Mouse (Mus musculus) midbrain, embryonic 16.5 days (tissue): Measurements from ENCODE around the gene Grin2d. TPM values are rescaled to one million over a fixed set of nuclear protein-coding genes. Genes with fewer than 3 reads are reported as not detected.
A peak's percentile ranks its signal among the peaks of the same experiment; 100 is the strongest.

ENCODE experiments used
- ATAC-seq: fragments of 200-750 bp; cut with Nextera tagmentation; 2 replicates; pipeline ENCODE4 v1.8.0; 2017; ENCODE audit warnings: moderate TSS enrichment
- H3K27ac ChIP-seq: fragments of 300-500 bp; sonication (generic); 2 replicates; pipeline ENCODE4 v1.5.1; 2014; ENCODE audit warnings: mild to moderate bottlenecking, low read length, mixed read lengths
- H3K27me3 ChIP-seq: fragments of 300-500 bp; sonication (generic); 2 replicates; pipeline ENCODE4 v1.6.1; 2014; ENCODE audit warnings: low read depth, low read length, mixed read lengths; ENCODE audit not compliant: control insufficient read depth, insufficient read depth
- H3K36me3 ChIP-seq: fragments of 300-500 bp; sonication (generic); 2 replicates; pipeline ENCODE4 v1.6.1; 2014; ENCODE audit warnings: mild to moderate bottlenecking, low read length, moderate library complexity, mixed read lengths; ENCODE audit not compliant: control insufficient read depth, insufficient read depth
- H3K4me1 ChIP-seq: fragments of 300-500 bp; sonication (generic); 2 replicates; pipeline ENCODE4 v1.6.1; 2014; ENCODE audit warnings: mild to moderate bottlenecking, low read length, mixed read lengths; ENCODE audit not compliant: control insufficient read depth, insufficient read depth
- H3K4me2 ChIP-seq: fragments of 300-500 bp; sonication (generic); 2 replicates; pipeline ENCODE4 v1.6.1; 2014; ENCODE audit warnings: mild to moderate bottlenecking, low read length, mixed read lengths
- H3K4me3 ChIP-seq: fragments of 300-500 bp; sonication (generic); 2 replicates; pipeline ENCODE4 v1.5.1; 2014; ENCODE audit warnings: low read depth, mild to moderate bottlenecking, low read length, moderate library complexity, mixed read lengths
- H3K9ac ChIP-seq: fragments of 300-500 bp; sonication (generic); 2 replicates; pipeline ENCODE4 v1.6.1; 2014; ENCODE audit warnings: low read depth, low read length, mixed read lengths
- H3K9me3 ChIP-seq: fragments of 300-500 bp; sonication (generic); replicated peaks from 2 replicates; pipeline ENCODE4 v1.6.1; 2014; ENCODE audit warnings: mild to moderate bottlenecking, low read length, mixed read lengths; ENCODE audit not compliant: control insufficient read depth, poor library complexity, severe bottlenecking
- WGBS: fragments of 180-500 bp; shearing (Covaris S2); extraction: QIAGEN DNeasy Blood & Tissue Kit; methylation state at CpG from one replicate; pipeline ENCODE4 v1.1.7; 2014; 5-methylcytosine and 5-hydroxymethylcytosine counted together
- polyA plus RNA-seq: library from polyadenylated mRNA; unstranded; fragments of >200 nt; fragmentation: Nextera tagmentation; extraction: Ambion mirVana; gene quantifications from 2 replicates; pipeline ENCODE4 v1.2.1, GENCODE M21; 2015

Gene Grin2d
- polyA plus RNA-seq, 1 experiment from 2014 or later = 4.8 TPM

DNA sequence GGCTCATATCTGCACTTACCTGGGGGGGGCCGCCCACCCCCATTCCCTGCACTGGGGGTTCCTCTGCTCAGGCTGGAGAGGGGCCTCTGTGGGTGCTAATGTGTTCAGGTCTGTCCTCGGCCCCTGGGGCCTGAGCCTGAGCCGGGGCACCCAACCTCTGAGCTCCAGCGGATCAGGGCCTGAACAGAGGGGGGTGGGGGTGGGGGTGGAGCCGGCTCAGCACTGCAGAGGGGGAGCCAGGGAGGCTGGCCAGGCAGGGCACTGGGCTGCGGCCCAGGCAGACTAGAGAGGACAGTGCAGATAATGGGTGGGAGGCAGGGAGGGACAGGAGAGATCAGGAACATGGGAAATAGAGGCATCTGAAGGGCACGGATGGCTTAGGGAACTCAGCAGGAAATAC is 53.6 kb downstream of the Grin2d start, which contains the start of gene Kcnj14:
Gene Kcnj14 (minus strand): TSS at position 185 of the 400 bp plus-strand sequence.
- no peak within 1 kb of the TSS for H3K4me3 ChIP-seq
- H3K9me3 ChIP-seq = no peaks in the 10 kb centered on the region
- no peak within 1 kb of the TSS for H3K27ac ChIP-seq
- ATAC-seq = no peak
- H3K36me3 ChIP-seq = peaks cover 22% of the 10 kb centered on the region
- peaks cover under 1% of the 10 kb centered on the region; the same call in 1 of the 2 replicates for H3K4me1 ChIP-seq
- WGBS = 65% methylated on average over 7 of the region's 7 CpGs
- H3K4me2 ChIP-seq = no peak within 1 kb of the TSS
- H3K27me3 ChIP-seq = no peaks in the 10 kb centered on the region
- no peak within 1 kb of the TSS for H3K9ac ChIP-seq

DNA sequence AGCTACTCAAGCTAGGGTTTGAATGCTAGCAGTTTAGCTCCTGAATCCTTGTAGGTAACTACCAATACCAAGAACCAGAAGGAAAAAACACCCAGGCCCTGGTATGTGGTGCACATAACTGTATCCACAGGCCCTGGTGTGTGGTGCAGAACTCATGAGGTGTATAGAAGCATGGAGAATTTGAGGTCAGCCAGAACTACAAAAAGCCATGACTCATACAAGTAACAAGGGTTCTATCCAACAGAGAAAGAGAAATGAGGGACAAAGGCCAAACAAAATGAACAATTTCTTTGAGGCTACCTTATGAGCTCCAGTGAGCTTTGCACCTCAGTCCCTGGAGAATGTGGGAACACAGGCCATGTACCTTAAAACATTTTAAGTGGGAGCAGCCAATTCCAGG is 57.3 kb downstream of the Grin2d start:
- Histone ChIP-seq H3K27ac (no peak overlapping the region), H3K9ac (no peak overlapping the region)
- ATAC-seq = no peak

DNA sequence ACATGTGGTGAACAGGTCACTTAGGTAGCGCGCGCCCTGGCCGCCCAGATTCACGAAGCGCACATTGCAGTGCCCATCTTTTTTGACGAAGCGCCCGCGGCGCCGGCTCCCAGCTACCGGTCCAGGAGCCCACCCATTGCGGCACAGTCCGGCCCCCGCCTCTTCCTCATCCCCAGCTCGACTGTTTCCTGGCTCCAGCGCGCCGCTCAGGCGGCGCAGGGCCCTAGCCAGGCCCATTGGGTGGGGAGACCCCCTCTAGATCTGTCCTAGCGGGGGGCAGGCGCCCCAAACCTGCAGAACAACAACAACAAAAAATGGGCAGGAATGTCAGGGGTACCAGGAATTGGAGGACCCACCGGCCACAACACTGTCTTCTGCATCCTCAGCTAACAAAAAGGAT is 58.3 kb downstream of the Grin2d start:
- no peak overlapping the region for H3K27ac ChIP-seq
- no peak overlapping the region for H3K9ac ChIP-seq
- 17% methylated on average over 13 of the region's 25 CpGs for WGBS
- no peaks in the 10 kb centered on the region for H3K27me3 ChIP-seq
- no peak for ATAC-seq
- peaks cover 12% of the 10 kb centered on the region for H3K4me1 ChIP-seq
- peaks cover 5% of the 10 kb centered on the region for H3K36me3 ChIP-seq
- no peaks in the 10 kb centered on the region for H3K9me3 ChIP-seq
- peak overlapping the region; percentile 8; the same call in 1 of the 2 replicates for H3K4me2 ChIP-seq
- no peak overlapping the region for H3K4me3 ChIP-seq

More for the DNA sequence above, 57.3 kb downstream of the Grin2d start:
- H3K4me3 ChIP-seq = no peak overlapping the region
- H3K36me3 ChIP-seq = peaks cover 12% of the 10 kb centered on the region
- H3K27me3 ChIP-seq = no peaks in the 10 kb centered on the region
- no peak overlapping the region for H3K4me2 ChIP-seq
- no peaks in the 10 kb centered on the region for H3K9me3 ChIP-seq
- peaks cover 2% of the 10 kb centered on the region; the same call in 1 of the 2 replicates for H3K4me1 ChIP-seq

DNA sequence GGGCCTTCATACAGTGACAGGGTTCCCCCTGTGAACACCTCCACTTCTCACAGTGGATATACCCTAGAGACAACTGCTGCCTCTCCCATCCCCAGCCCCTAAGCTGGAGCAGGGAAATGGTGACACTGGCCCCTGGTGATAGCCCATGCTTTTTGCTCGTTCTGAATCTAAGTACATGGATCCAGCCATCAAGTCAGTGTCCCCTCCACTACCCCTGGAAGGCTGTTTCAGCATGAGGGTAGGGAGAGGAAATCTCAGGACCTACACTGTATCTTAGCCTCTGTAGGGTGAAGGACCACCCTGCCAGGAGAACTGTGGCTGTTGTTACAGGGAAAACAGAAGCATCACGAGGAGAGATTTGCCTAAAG is 62.2 kb downstream of the Grin2d start:
- no peak for ATAC-seq
- H3K36me3 ChIP-seq = peaks cover 15% of the 10 kb centered on the region
- H3K4me2 ChIP-seq = no peak overlapping the region
- no peaks in the 10 kb centered on the region for H3K9me3 ChIP-seq
- 26% methylated on average over 2 of the region's 2 CpGs for WGBS
- no peaks in the 10 kb centered on the region for H3K27me3 ChIP-seq
- H3K9ac ChIP-seq = no peak overlapping the region
- peaks cover 28% of the 10 kb centered on the region for H3K4me1 ChIP-seq
- H3K4me3 ChIP-seq = no peak overlapping the region
- no peak overlapping the region for H3K27ac ChIP-seq

DNA sequence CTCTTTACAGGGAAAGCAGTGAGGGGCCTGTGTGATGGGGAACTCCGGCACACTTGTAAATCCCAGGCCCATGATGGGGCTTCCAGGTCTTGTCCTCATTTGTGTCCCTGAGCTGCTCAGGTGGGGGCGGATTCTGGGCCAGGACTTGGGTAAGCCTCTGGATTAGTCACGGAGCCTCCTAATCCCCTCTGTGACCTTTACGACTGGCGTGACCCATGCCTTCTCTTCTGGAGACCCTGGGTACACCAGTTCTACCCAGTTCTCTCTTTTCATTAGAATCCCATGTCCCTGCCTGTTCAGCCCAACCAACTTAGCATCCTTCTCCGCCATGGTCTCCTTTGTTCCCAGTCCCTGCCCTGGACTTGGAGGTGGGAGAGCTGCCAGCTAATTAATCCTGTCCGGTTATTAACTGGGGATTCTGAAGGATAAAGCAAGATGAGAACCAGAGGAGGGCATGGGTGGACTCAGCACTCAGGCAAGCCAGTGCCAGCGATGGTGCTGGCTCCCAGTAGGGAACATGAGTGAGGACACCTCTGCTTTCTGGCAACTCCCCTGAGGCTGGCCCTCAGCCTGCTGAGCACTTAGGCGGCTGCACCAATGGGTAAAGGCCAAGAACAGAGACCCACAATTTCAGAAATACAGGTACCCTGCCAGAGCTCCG is 62.7 kb downstream of the Grin2d start:
- Histone ChIP-seq H3K9me3 (no peaks in the 10 kb centered on the region), H3K27ac (peak overlapping the region; percentile 77), H3K9ac (peak overlapping the region; percentile 27; the same call in 1 of the 2 replicates), H3K36me3 (peaks cover 16% of the 10 kb centered on the region), H3K27me3 (no peaks in the 10 kb centered on the region), H3K4me3 (no peak overlapping the region; the same call in 1 of the 2 replicates), H3K4me1 (peaks cover 28% of the 10 kb centered on the region), H3K4me2 (peak overlapping the region; percentile 46)
- 16% methylated on average over 10 of the region's 10 CpGs for WGBS
- no peak for ATAC-seq

DNA sequence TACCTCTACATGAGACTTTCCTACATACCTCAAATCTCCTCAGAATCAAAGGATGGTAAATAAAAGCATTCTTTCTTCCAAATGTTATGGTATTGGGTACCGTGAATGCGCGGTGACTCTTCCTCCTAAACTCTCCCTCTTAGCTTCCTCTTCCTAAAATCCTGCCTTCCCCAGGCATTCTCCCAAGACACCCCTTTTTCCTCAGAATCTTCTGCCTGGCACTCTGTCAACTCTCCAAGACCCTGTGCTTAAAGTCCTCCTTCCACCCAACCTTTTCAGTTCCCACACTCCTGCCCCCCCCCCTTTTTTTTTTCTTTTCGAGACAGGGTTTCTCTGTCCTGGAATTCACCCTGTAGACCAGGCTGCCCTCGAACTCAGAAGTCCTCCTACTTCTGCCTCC is 63.3 kb downstream of the Grin2d start:
- Histone ChIP-seq H3K9me3 (no peaks in the 10 kb centered on the region), H3K4me3 (peak overlapping the region; percentile 25), H3K27ac (peak overlapping the region; percentile 77), H3K4me1 (peaks cover 28% of the 10 kb centered on the region), H3K4me2 (peak overlapping the region; percentile 46), H3K36me3 (peaks cover 22% of the 10 kb centered on the region), H3K9ac (peak overlapping the region; percentile 27; the same call in 1 of the 2 replicates), H3K27me3 (no peaks in the 10 kb centered on the region)
- ATAC-seq = no peak
- WGBS = 0% methylated on average over 5 of the region's 5 CpGs

DNA sequence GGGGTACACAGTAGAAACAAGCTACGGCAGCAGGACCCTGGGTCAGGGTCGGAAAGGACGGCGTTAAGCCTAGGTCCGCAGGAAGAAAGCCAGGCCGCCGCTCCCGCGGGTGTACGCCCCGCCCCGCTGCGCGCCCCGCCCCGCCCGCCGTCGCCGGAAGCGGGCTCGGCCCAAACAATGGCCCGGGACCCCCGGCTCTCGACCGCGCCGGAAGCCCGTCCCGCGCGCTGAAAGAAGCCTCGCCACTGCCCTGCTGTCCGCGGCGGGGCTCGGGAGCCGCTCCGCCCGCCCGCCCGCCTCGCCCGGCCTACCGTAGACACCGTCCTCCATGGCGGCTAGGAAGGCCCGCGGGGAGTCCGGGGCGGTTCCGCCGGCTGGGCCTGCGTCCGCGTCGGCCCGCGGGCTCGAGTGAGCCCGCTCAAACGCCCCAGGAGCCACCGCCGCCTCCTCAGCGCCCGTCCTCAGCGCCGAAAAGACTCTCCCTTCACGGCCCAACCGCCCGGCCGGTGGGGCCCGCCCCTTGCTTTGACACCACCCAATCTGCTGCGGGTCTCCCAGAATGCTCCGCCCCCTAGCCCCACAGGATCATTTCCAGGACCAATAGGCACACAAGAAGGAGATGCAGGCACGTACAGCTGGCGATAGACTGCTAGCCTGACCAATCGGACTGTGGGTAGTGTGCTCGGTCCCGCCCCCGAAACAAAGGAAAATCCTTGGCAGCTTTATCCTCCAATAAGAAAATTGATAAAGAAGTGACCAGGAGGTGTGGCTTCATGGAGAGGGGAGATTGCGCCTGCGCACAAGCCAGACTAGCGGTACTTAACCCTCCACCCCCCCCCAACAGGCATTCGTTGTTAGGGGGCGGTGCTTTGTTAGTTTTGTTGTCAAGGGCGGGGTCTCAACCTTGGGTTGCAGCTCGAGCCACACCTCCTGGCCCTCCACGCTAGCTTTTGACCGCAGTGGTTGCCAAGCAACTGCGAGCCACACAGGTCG is 64.1 kb downstream of the Grin2d start, which contains the start of gene Cyth2:
Gene Cyth2 (minus strand): TSS at position 795 of the 993 bp plus-strand sequence.
- Histone ChIP-seq H3K9ac (peak within 1 kb of the TSS; percentile 100), H3K4me3 (peak within 1 kb of the TSS; percentile 94), H3K4me1 (peaks cover 28% of the 10 kb centered on the region), H3K4me2 (peak within 1 kb of the TSS; percentile 91), H3K9me3 (no peaks in the 10 kb centered on the region), H3K36me3 (peaks cover 29% of the 10 kb centered on the region), H3K27ac (peak within 1 kb of the TSS; percentile 100), H3K27me3 (no peaks in the 10 kb centered on the region)
- under 1% methylated on average over 70 of the region's 92 CpGs for WGBS
- peak; percentile 99 for ATAC-seq

DNA sequence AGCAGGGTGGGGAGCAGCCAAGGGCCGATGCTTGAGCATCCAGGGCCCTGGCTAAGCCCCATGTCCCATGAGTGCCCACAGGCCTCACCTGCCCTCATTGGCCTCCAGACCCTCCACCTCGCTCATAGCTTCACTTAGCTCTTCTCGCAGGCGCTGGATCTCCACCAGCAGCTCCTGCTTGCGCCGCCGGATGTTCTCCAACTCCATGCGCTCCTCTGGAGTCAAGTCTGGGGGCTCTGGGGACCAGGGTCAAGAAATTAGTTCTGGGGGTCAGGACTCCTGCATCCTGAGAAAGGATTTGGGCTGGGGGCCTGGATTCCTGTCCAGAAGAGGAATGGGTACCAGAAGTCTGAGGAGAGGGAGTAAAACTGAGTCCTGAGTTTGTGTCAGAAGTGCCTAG is 65.3 kb downstream of the Grin2d start:
- Histone ChIP-seq H3K4me2 (peak overlapping the region; percentile 91), H3K9ac (peak overlapping the region; percentile 100), H3K27me3 (no peaks in the 10 kb centered on the region), H3K9me3 (no peaks in the 10 kb centered on the region), H3K4me1 (peaks cover 28% of the 10 kb centered on the region), H3K27ac (peak overlapping the region; percentile 100; the same call in 1 of the 2 replicates), H3K36me3 (peaks cover 40% of the 10 kb centered on the region), H3K4me3 (peak overlapping the region; percentile 94)
- no peak for ATAC-seq
- 91% methylated on average over 8 of the region's 8 CpGs for WGBS
